Mouse (Mus musculus) CH12.LX (cell line): Measurements from ENCODE around the gene Gm10382.

Experiments used
- BHLHE40 ChIP-seq: IDR thresholded peaks from 2 replicates; pipeline ENCODE4 v1.6.1; 2011; ENCODE audit warnings: mild to moderate bottlenecking, low read depth, low read length, improper control_type of control experiment
- CHD1 ChIP-seq: IDR thresholded peaks from 2 replicates; pipeline ENCODE4 v1.6.1; 2012; ENCODE audit warnings: low read depth, low read length, improper control_type of control experiment, inconsistent platforms
- CTCF ChIP-seq, 2 experiments: IDR thresholded peaks in 1 of 2; conservative IDR thresholded peaks in 1 of 2; 2 replicates each; pipeline ENCODE4 v1.5.1; 2011 to 2012; ENCODE audit warnings: low read depth in 2 of 2, low read length in 2 of 2, improper control_type of control experiment in 1 of 2, inconsistent platforms in 1 of 2, mild to moderate bottlenecking in 1 of 2, moderate library complexity in 1 of 2
- EP300 ChIP-seq: IDR thresholded peaks from 2 replicates; pipeline ENCODE4 v1.6.1; 2011; ENCODE audit warnings: low read length, improper control_type of control experiment
- JUN ChIP-seq: IDR thresholded peaks from 2 replicates; pipeline ENCODE4 v1.6.1; 2011; ENCODE audit warnings: low read depth, mild to moderate bottlenecking, low read length, improper control_type of control experiment, moderate library complexity; ENCODE audit not compliant: insufficient read depth
- JUND ChIP-seq: conservative IDR thresholded peaks from 2 replicates; pipeline ENCODE4 v1.6.1; 2011; ENCODE audit warnings: low read depth, low read length, improper control_type of control experiment
- MAX ChIP-seq: IDR thresholded peaks from 2 replicates; pipeline ENCODE4 v1.6.1; 2011; ENCODE audit warnings: low read length, improper control_type of control experiment
- MAZ ChIP-seq: IDR thresholded peaks from 2 replicates; pipeline ENCODE4 v1.6.1; 2012; ENCODE audit warnings: low read depth, mild to moderate bottlenecking, inconsistent platforms, low read length, improper control_type of control experiment, moderate library complexity
- MEF2A ChIP-seq: IDR thresholded peaks from 2 replicates; pipeline ENCODE4 v1.6.1; 2014; ENCODE audit warnings: low read depth, mild to moderate bottlenecking, inconsistent platforms, low read length, improper control_type of control experiment, borderline replicate concordance
- PAX5 ChIP-seq: IDR thresholded peaks from 2 replicates; pipeline ENCODE4 v1.6.1; 2012; ENCODE audit warnings: low read length, inconsistent platforms, mixed read lengths
- POLR2A ChIP-seq: IDR thresholded peaks from 2 replicates; pipeline ENCODE4 v1.6.1; 2011; ENCODE audit warnings: low read depth, mild to moderate bottlenecking, improper control_type of control experiment, low read length
- RAD21 ChIP-seq: IDR thresholded peaks from 2 replicates; pipeline ENCODE4 v1.6.1; 2011; ENCODE audit warnings: low read depth, mild to moderate bottlenecking, low read length, improper control_type of control experiment, moderate library complexity
- TCF12 ChIP-seq: IDR thresholded peaks from 2 replicates; pipeline ENCODE4 v1.6.1; 2014; ENCODE audit warnings: low read depth, mild to moderate bottlenecking, inconsistent platforms, low read length, improper control_type of control experiment
- USF1 ChIP-seq: IDR thresholded peaks from 2 replicates; pipeline ENCODE4 v1.6.1; 2014; ENCODE audit warnings: low read depth, mild to moderate bottlenecking, inconsistent platforms, low read length, improper control_type of control experiment

DNA sequence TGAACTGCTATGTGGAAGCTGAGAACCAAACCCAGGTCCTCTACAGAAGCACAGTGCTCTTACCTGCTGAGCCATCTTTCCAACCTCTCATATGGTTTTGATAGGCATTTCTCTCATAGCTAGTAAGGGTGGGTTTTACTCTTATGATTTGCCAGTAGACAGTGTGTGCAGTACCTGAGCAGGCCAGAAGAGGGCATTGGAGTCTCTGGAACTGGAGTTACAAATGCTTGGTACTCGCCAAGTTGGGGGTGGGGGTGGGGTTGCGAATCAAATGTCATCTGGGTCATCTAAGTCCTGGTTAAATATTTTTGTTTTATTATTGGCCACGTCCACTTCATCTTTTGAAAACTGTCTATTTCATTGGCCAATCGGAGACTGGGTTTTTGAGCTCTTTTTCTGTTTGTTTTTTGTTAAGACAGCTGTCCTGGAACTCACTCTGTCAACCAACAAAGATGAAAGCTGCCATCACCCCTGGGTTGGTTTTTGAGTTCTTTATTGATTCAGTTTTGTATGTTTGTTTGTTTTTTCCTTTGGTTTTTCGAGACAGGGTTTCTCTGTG lies 22.9 kb downstream of the Gm10382 start:
- no peak for TF ChIP-seq MEF2A
- no peak for TF ChIP-seq MAX
- TF ChIP-seq MAZ = no peak
- TF ChIP-seq CTCF (conservative IDR thresholded peaks at IDR 0.05 in 1 of 2, IDR thresholded peaks at IDR 0.05 in 1 of 2; ENCODE audit: low read depth in 2 of 2, low read length in 2 of 2) = peak; percentile 62 to 69; a peak in 3 of 4 replicates
- no peak for TF ChIP-seq USF1
- TF ChIP-seq BHLHE40 = no peak
- no peak for TF ChIP-seq JUN
- no peak for TF ChIP-seq JUND
- no peak for TF ChIP-seq TCF12
- no peak; the same call in 1 of the 2 replicates for TF ChIP-seq POLR2A
- TF ChIP-seq RAD21 = peak; percentile 55
- no peak for TF ChIP-seq PAX5
- no peak for TF ChIP-seq CHD1
- TF ChIP-seq EP300 = no peak
